Mouse (Mus musculus): ENCODE data around the gene 1700020D05Rik.

DNA sequence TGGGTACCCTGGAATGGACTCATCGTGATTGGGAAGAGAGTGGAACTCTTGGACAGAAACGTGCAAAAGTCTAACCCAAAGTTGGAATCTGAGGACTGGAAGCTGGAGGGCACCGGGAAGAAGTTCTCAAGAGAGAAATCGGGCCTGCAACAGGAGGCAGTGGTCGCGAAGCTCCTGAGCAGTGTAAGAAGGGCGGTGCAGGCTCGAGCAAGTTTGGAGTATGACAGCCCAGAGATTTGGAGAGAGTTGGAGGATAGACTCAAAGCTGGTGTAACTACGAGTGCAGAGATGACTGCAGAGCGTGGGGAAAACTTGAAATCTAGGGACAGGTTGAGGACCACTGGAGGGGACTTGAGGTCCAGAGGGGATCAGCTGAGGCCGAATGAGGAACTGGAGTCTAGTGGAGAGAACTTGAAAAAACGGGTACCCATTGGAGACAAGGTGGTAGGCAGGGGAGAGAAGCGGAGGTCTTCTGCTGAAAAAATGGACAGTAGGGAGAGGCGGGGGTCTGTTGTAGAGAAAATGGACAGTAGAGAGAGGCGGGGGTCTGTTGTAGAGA, 7.6 kb upstream of the 1700020D05Rik start:
- no peak for TF ChIP-seq POLR2A (IDR thresholded peaks at IDR 0.05; ENCODE audit: low read depth, low read length)
- no peak for TF ChIP-seq CTCF (IDR thresholded peaks at IDR 0.05; ENCODE audit: extremely low read depth, insufficient read depth, insufficient read length, insufficient replicate concordance)

Data from spleen, adult 2 months (tissue).